Mouse (Mus musculus): ENCODE data around the gene Cacna1e.
A peak's percentile ranks its signal among the peaks of the same experiment; 100 is the strongest.

The Cacna1e gene

DNA sequence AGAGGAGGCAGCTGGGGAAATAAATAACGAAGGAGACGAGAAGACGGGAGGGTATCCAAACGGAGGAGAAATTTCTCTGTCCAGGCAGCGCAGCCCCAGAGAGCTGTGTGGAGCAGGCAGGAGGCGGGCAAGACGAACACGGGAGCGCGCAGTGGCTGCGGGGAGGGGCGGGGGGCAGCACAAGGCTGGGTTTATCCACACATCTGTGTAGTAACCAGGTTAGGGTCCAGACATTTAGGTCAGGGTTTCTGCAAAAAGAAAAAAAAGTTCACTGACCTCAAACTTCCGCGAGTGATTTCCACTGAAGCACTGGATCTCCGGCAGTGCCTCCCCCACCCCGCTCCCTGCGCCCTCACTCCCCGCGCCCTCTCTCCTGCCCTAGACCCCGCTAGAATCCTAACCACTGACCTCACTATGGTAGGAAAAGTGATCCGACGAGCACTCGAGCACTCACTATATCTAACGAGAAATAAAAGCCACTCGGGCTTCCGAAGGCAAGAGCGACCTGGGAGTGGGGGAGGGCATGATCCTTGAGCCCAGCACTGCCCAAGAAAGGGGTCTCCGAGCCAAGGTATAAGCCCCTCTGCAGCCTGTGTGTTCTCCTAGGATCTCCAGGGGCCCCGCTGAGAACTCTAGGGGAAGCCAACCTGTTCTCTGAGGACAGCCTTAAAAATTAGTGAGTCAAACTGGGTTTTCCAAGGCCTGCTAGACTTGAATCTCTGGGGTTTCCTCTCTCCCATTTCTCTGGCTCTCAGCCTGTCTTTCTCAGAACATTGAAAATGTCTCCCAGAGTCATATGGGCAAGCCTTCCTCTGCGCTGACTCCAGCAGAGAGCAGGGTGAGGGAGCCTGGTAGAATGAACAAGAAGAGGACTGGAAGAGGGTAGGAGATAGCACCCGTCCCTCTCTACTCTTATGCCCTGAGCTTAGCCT, at the start of gene Cacna1e:
Gene Cacna1e (minus strand): TSS at position 227 of the 932 bp plus-strand sequence.
- DNase-seq (ENCODE audit: inconsistent age in 2 of 2, low spot score in 1 of 2), result peak; percentile 10 to 56

DNA sequence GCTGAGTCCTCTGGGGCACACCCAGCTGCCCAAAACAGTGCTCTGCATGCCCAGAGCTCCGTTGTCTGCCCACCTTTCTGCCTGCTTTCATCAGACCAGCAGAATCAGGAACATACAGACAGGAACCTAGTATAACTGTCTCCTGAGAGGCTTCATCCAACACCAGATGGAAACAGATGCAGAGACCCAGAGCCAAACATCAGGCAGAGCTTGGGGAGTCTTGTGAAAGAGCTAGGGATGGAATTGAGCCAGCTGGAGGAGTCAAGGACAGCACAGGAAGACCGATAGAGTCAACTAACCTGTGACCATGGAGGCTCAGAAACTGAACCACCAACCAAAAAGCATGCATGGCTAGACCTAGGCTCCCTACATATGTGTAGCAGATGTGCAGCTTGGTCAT, 34.1 kb upstream of the Cacna1e start:
- peak in 1 of 2 experiments; percentile 62 for DNase-seq (ENCODE audit: inconsistent age in 2 of 2, low spot score in 1 of 2)

GRCm38 (mm10) chr1:154917438-154917837, 33.1 kb upstream of the Cacna1e start:
- DNase-seq (ENCODE audit: inconsistent age in 2 of 2, low spot score in 1 of 2), result no peak

GRCm38 (mm10) chr1:154909554-154909953, 25.3 kb upstream of the Cacna1e start:
- DNase-seq (ENCODE audit: inconsistent age in 2 of 2, low spot score in 1 of 2), result no peak

GRCm38 (mm10) chr1:154897390-154897789, 13.1 kb upstream of the Cacna1e start:
- peak in 1 of 2 experiments; percentile 51 for DNase-seq (ENCODE audit: inconsistent age in 2 of 2, low spot score in 1 of 2)

- DNase-seq (ENCODE audit: inconsistent age in 2 of 2, low spot score in 1 of 2), result peak in 1 of 2 experiments; percentile 36
These were observed 5.9 kb upstream of the Cacna1e start for GRCm38 (mm10) chr1:154890244-154890643.

DNA sequence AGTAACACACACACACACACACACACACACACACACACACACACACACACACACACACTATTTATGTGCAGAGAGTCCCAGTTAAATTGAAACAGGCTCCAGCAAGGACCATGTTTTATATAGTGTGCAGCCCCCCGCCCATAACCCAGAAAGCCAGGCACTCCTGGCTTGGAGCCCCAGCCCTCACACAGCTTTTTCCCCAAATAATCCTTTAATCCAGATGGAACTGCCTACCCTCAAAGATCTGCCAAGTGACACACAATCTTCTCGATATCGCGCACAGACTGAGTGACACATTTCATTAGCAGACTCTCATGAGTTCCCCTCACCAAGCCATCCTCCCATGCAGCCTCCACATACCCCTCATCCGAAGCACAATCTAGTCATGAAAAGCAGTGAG, 4.2 kb upstream of the Cacna1e start:
- no peak for DNase-seq (ENCODE audit: inconsistent age in 2 of 2, low spot score in 1 of 2)

DNA sequence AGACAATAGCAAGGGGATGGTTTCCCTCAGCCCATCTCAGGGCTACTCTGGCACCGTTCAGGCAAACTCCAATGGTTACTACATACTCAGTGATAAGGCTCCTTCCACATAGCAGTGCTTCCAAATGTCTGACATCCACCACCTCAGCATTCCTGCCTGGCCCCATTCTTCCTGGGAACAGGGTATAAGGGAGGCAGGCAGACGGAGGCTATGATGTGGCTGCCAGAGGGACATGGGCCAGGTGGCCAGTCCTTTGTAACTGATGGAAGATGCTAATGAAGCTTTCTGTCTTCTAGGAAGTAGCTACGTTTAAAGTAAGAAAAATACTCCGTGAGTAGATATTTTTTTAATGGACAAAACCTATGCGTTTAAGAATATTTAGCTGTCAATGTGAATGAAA, 3.7 kb upstream of the Cacna1e start:
- no peak for DNase-seq (ENCODE audit: inconsistent age in 2 of 2, low spot score in 1 of 2)

DNA sequence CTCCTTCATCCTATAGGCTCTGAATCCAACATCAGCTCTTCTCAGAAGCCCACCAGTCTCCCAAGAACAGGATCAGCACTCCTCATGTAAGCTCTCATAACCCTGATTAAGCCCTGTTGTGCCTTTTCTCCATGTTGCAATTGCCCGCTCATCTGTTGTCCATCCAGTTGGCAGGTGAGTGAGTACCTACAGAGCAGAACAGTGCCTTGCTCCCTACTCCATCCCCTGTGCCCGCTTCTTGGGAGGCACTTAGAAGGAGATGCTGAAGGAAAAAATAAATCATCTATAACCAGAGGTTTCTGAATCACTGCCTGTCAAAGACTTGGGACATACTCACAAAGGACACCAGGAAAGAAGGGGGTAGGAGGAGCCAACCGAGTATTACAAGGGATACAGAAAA, 3.2 kb upstream of the Cacna1e start:
- no peak for DNase-seq (ENCODE audit: inconsistent age in 2 of 2, low spot score in 1 of 2)

GRCm38 (mm10) chr1:154886611-154887010, 2.3 kb upstream of the Cacna1e start:
- no peak for DNase-seq (ENCODE audit: inconsistent age in 2 of 2, low spot score in 1 of 2)

DNA sequence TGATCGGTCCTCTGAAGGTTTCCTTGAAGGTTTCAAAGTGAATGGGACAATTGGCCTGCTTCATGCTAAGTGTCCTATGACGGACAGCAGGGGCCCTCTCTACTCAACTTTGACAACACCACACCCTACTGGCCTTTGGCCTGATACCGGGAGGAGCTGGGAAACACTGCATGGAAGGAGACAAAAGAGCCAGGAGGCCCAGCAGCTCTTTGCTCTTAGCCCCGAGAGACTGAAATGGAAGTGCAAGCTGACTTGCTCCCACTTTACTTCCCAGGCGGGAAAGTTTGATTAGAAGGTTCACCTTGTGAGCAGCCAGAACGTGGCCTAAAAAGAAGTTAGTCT, 877 bp upstream of the Cacna1e start:
- DNase-seq (ENCODE audit: inconsistent age in 2 of 2, low spot score in 1 of 2), result no peak

DNA sequence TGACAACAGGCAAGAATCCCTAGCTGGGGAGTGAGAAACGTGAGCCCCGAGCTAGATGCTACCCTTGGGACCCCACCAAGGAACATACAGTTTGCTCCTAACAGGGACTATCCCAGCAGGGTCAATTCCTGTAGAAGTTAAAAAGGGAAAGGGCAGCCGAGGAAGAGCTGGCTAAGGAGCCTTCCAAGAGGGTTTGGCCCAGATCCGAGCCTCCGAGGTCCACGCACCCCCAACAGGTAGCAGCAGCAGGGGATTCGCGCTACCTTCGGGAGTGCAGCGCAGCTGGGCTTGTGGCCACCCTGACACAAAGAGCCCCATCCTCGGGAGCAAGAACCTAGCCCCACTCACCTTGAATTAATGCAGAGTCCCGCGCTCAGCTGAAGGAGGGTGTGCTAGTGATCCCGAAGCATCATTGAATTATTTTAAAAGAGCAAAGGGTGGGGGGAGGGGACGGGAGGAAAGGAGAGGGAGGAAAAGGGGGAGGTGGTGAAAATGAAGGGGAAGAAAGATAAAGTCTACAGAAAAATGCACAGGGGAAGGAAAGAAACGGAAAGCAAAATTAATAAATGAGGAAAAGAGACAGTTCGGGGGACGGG, 607 bp downstream of the Cacna1e start:
- DNase-seq (ENCODE audit: inconsistent age in 2 of 2, low spot score in 1 of 2), result no peak

- DNase-seq (ENCODE audit: inconsistent age in 2 of 2, low spot score in 1 of 2), result no peak
These were observed 18.3 kb downstream of the Cacna1e start for GRCm38 (mm10) chr1:154865981-154866380.

GRCm38 (mm10) chr1:154861416-154861815, 22.9 kb downstream of the Cacna1e start:
- no peak for DNase-seq (ENCODE audit: inconsistent age in 2 of 2, low spot score in 1 of 2)

GRCm38 (mm10) chr1:154854564-154854963, 29.7 kb downstream of the Cacna1e start:
- no peak for DNase-seq (ENCODE audit: inconsistent age in 2 of 2, low spot score in 1 of 2)

DNA sequence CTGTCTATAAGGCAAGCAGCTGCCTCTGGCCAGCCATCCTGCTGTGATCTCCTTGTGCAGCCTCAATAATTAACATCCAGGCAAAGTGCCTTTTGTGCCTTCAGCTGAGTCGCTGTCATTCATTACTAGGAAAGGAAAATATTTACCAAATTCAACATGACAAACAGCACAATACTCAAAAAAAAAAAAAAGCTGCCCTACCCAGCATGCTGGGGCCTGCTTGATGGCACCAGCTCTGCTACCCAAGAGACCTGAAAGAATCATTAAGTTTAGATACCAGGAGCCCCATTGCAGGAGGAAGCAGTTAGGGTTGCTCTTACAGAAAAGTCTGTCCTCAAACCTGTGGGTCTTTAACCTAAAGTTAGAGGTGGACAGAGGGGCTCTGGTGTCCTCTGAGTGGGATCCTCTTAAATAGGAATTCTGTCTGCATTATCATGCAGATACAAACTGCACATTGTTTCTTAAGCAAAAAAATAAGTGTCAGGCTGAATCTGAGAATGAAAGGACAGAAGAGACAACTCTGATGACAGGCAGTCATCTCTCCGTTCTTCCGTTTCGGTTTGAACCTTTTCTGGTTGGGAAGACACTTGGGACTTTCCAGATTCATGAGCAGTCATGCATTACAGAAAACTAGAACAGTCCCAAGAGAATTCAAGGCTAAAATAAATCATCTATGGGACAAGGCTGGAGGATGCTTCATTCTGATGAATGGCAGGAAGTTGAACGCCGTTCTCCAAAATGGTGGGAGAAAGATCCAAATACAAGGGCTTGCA, 33.6 kb downstream of the Cacna1e start:
- peak in 1 of 2 experiments; percentile 42 for DNase-seq (ENCODE audit: inconsistent age in 2 of 2, low spot score in 1 of 2)

GRCm38 (mm10) chr1:154848683-154849579, 35.4 kb downstream of the Cacna1e start:
- no peak for DNase-seq (ENCODE audit: inconsistent age in 2 of 2, low spot score in 1 of 2)

- no peak for DNase-seq (ENCODE audit: inconsistent age in 2 of 2, low spot score in 1 of 2)
These were observed 37.4 kb downstream of the Cacna1e start for GRCm38 (mm10) chr1:154846900-154847299.

DNA sequence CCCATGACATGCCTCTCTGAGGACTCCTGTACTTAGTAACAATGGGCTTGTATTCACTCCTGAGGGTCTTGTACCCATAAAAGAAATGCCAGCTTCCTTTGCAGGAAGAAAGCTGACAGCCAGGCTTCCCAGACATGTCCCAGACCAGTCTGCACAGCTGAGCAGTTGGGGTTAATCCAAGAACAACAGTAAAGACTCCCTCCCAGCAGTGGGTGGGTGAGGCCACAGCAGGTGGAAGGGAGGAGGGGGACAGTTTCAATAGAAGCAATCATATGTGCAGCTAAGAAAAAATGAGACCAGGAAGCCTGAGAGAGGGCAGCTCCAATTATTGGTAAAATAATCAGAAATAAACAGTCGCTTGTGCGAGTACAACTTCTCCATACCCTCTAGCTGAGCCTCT, 40.9 kb downstream of the Cacna1e start:
- DNase-seq (ENCODE audit: inconsistent age in 2 of 2, low spot score in 1 of 2), result no peak

DNA sequence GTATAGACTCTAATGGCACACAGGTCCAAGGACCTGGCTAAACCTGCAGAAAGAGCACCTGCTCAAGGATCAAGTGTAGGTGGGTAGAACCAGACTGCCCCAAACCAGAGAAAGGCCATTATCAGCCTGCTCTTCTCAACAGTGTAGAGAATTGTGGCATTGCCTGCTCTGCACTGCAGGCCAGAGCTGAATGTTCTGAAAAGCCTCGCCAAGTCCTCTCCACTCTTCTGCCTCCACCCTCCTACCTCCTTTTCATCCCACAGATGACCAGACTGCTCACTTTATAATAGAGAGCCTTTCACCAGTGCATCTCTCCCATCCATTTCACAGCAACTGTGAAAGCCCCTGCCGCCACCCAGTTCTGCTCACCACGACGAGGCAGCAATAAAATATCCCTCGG, 42.0 kb downstream of the Cacna1e start:
- no peak for DNase-seq (ENCODE audit: inconsistent age in 2 of 2, low spot score in 1 of 2)
